Comparison of ENCODE assay signal across 10 mouse cellular contexts in genomic region chr9:72693081-72693696, GRCm38 (mm10). TPM values are rescaled to one million over a fixed set of nuclear protein-coding genes. Genes with fewer than 3 reads are reported as not detected.
DNase-seq lines count a peak whose midpoint lies in the region; ATAC-seq and TF ChIP-seq lines count a peak whose summit lies in the region.
"Had no signal": no experiment of that assay in that cellular context is flagged by ENCODE, and none has a peak within 500 bp of the region (broad histone marks: within the 10 kb centered on the region; RNA-seq: fewer than 3 reads in every experiment).

No protein-coding gene starts in this region.

- peaks cover 77% of the 10 kb centered on the region for H3K36me3 ChIP-seq in heart, adult 2 months (ENCODE audit: control insufficient read depth, insufficient read depth, low read length)

- ATAC-seq in cerebellum, adult (ENCODE audit: insufficient number of reproducible peaks, low FRiP score, low TSS enrichment), result no peak
- ATAC-seq: Patski had no signal

- H3K27ac ChIP-seq in heart, adult 2 months, result peak overlapping the region; percentile 27; the same call in 1 of the 2 replicates
- peak overlapping the region; percentile 40 for H3K27ac ChIP-seq in olfactory bulb, adult 2 months (ENCODE audit: insufficient read depth, low read depth, low read length)
- H3K27ac ChIP-seq: liver, embryonic 13.5 days had no signal

- peaks cover 23% of the 10 kb centered on the region for H3K4me1 ChIP-seq in heart, adult 2 months (ENCODE audit: control insufficient read depth, insufficient read depth, low read length)
- peaks cover 20% of the 10 kb centered on the region for H3K4me1 ChIP-seq in olfactory bulb, adult 2 months (ENCODE audit: control insufficient read depth, insufficient read depth, low read length)

- DNase-seq in heart, adult 2 months, result peak; percentile 26 to 52
- no peak for DNase-seq in heart, adult 9 months (ENCODE audit: low spot score in 2 of 2)
- peak; percentile 39 for DNase-seq in right cerebral cortex, adult 18-20 months
- no peak for DNase-seq in right cerebral cortex, postnatal 10 days (ENCODE audit: low spot score in 2 of 2)
- DNase-seq in heart, postnatal 4 days, result peak; percentile 13
- no peak for DNase-seq in B cell, adult 2 months
- DNase-seq: liver, embryonic 13.5 days had no signal

- TF ChIP-seq EP300 in heart, adult 2 months (IDR thresholded peaks at IDR 0.05; ENCODE audit: insufficient read depth, low read depth, low read length), result no peak

- no peak overlapping the region for H3K9ac ChIP-seq in heart, adult 2 months (ENCODE audit: low read depth, low read length)
- H3K9ac ChIP-seq: liver, embryonic 13.5 days had no signal

- TF ChIP-seq CTCF in heart, adult 2 months (IDR thresholded peaks at IDR 0.05), result no peak
- TF ChIP-seq CTCF in olfactory bulb, adult 2 months (IDR thresholded peaks at IDR 0.05; ENCODE audit: insufficient read depth, low read depth, low read length), result no peak

- no peaks in the 10 kb centered on the region for H3K27me3 ChIP-seq in heart, adult 2 months (ENCODE audit: control insufficient read depth, insufficient read depth, low read length)
- H3K27me3 ChIP-seq: liver, embryonic 13.5 days; Patski had no signal

- 46% methylated on average over 24 of the region's 24 CpGs for WGBS in heart, adult 2 months
- WGBS in olfactory bulb, adult 2 months, result 13% methylated on average over 24 of the region's 24 CpGs

- no peak for TF ChIP-seq POLR2A in heart, adult 2 months (IDR thresholded peaks at IDR 0.05; ENCODE audit: insufficient read depth, low read depth, low read length)
- no peak for TF ChIP-seq POLR2A in olfactory bulb, adult 2 months (IDR thresholded peaks at IDR 0.05; ENCODE audit: insufficient read depth, low read depth, low read length)

- intact Hi-C loops in heart, adult 2 months (cut with DNase I), result no loop called here

- no peak overlapping the region for H3K4me3 ChIP-seq in heart, adult 2 months
- peak overlapping the region; percentile 5 for H3K4me3 ChIP-seq in olfactory bulb, adult 2 months (ENCODE audit: insufficient read depth, low read depth, low read length)
- H3K4me3 ChIP-seq: liver, embryonic 13.5 days had no signal

- H3K79me2 ChIP-seq in heart, adult 2 months (replicated peaks; ENCODE audit: control insufficient read depth, insufficient read depth, low read length), result peaks cover 9% of the 10 kb centered on the region; the same call in 1 of the 2 replicates

RNA-seq across cellular contexts. Expression of gene Nedd4, which starts 31.0 kb away (rescaled TPM):
- 100 to 1,000 TPM; 317 to 357 TPM for total RNA-seq in heart, adult 2 months (2021)
- 129 and 289 TPM in 2 replicates for polyA plus RNA-seq in heart, adult 2 months (2012; rRNA removed)
- 100 to 1,000 TPM; 610 to 637 TPM for total RNA-seq in heart, postnatal 4 days (2021)
- 216 and 232 TPM in 2 replicates for polyA plus RNA-seq in olfactory bulb, adult 2 months (2012; ENCODE audit: insufficient read depth, insufficient read length, low replicate concordance, missing spikeins)

Comparison
In these comparisons a context has a peak if more than half of its experiments do, and no peak if none do; other contexts are left out.
1. DNase-seq: peak in heart, adult 2 months (2 of 2), right cerebral cortex, adult 18-20 months (single experiment) and heart, postnatal 4 days (single experiment); none in heart, adult 9 months (0 of 2), right cerebral cortex, postnatal 10 days (0 of 2) and B cell, adult 2 months (0 of 2).